ENCODE assay signal across 8 mouse cellular contexts in the genomic region with DNA sequence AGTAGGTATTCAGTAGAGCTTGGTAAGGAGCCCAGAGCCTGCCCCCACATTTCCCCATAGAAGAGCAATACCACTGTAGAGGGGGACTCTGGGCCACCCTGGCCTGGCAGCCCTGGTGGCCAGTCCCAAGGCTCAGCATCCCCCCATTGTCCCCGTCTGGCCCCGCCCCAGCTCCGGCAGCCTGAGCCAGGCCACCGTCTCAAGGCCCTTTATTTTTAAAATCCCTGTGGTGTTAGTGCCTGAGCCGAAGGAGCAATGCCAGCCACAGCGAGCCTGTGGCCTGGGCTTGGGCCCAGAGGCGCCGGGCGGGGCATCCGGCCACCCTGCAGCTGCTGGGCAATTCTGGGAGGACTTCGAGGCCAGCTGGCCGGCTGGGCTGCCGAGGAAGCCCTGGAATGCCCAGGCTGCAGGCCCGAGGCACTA. TPM values are rescaled to one million over a fixed set of nuclear protein-coding genes. Genes with fewer than 3 reads are reported as not detected.
DNase-seq lines count a peak whose midpoint lies in the region; ATAC-seq and TF ChIP-seq lines count a peak whose summit lies in the region.

No protein-coding gene starts in this region.

- TF ChIP-seq EP300 in heart, adult 2 months (IDR thresholded peaks at IDR 0.05; ENCODE audit: insufficient read depth, low read depth, low read length): peak; percentile 76; the same call in 1 of the 2 replicates

- H3K9me3 ChIP-seq in embryonic facial prominence, embryonic 13.5 days: no peaks in the 10 kb centered on the region
- H3K9me3 ChIP-seq in limb, embryonic 10.5 days (replicated peaks): no peaks in the 10 kb centered on the region
- no peaks in the 10 kb centered on the region for H3K9me3 ChIP-seq in midbrain, embryonic 15.5 days

- DNase-seq in brain, adult 2 months (ENCODE audit: low read depth, low spot score): peak; percentile 85
- peak; percentile 88 to 92 for DNase-seq in heart, adult 2 months
- peak; percentile 78 for DNase-seq in kidney, adult 18-20 months
- DNase-seq in limb, embryonic 10.5 days (ENCODE audit: low spot score): peak; percentile 73
- DNase-seq in thymus, postnatal 4 days: no peak

- H3K4me1 ChIP-seq in embryonic facial prominence, embryonic 13.5 days: peaks cover 59% of the 10 kb centered on the region
- peaks cover 35% of the 10 kb centered on the region for H3K4me1 ChIP-seq in heart, adult 2 months (ENCODE audit: control insufficient read depth, insufficient read depth, low read length)
- peaks cover 70% of the 10 kb centered on the region for H3K4me1 ChIP-seq in limb, embryonic 10.5 days
- H3K4me1 ChIP-seq in midbrain, embryonic 15.5 days: peaks cover 26% of the 10 kb centered on the region

- intact Hi-C loops in heart, adult 2 months (cut with DNase I): loop anchor here (1.0 kb wide), 1 partner anchor 11 kb away; no protein-coding TSS in a partner anchor

- 0 out of 2 replicates have a peak, but pooled peaks cover 3% of the 10 kb centered on the region for H3K27me3 ChIP-seq in embryonic facial prominence, embryonic 13.5 days
- no peaks in the 10 kb centered on the region for H3K27me3 ChIP-seq in heart, adult 2 months (ENCODE audit: control insufficient read depth, insufficient read depth, low read length)
- peaks cover 3% of the 10 kb centered on the region for H3K27me3 ChIP-seq in limb, embryonic 10.5 days (ENCODE audit: low read depth, poor library complexity, severe bottlenecking)
- no peaks in the 10 kb centered on the region for H3K27me3 ChIP-seq in midbrain, embryonic 15.5 days (replicated peaks)

- no peak overlapping the region for H3K4me3 ChIP-seq in embryonic facial prominence, embryonic 13.5 days
- H3K4me3 ChIP-seq in heart, adult 2 months: peak overlapping the region; percentile 16; the same call in 1 of the 2 replicates
- peak overlapping the region; percentile 31 for H3K4me3 ChIP-seq in limb, embryonic 10.5 days
- no peak overlapping the region for H3K4me3 ChIP-seq in midbrain, embryonic 15.5 days

- H3K9ac ChIP-seq in embryonic facial prominence, embryonic 13.5 days: peak overlapping the region; percentile 57
- H3K9ac ChIP-seq in heart, adult 2 months (ENCODE audit: low read depth, low read length): peak overlapping the region; percentile 50
- H3K9ac ChIP-seq in midbrain, embryonic 15.5 days: no peak overlapping the region

- H3K4me2 ChIP-seq in embryonic facial prominence, embryonic 13.5 days: peak overlapping the region; percentile 3; the same call in 1 of the 2 replicates
- no peak overlapping the region for H3K4me2 ChIP-seq in midbrain, embryonic 15.5 days

- peak overlapping the region; percentile 80 for H3K27ac ChIP-seq in embryonic facial prominence, embryonic 13.5 days
- peak overlapping the region; percentile 97 for H3K27ac ChIP-seq in heart, adult 2 months
- peak overlapping the region; percentile 90 for H3K27ac ChIP-seq in limb, embryonic 10.5 days
- H3K27ac ChIP-seq in midbrain, embryonic 15.5 days: peak overlapping the region; percentile 69

- ATAC-seq in embryonic facial prominence, embryonic 13.5 days (ENCODE audit: insufficient number of reproducible peaks, insufficient read depth, low FRiP score, low TSS enrichment, low read depth): no peak
- peak; percentile 66 for ATAC-seq in midbrain, embryonic 15.5 days (replicated peaks)
- ATAC-seq in inflammation-experienced regulatory T-cells, adult 6 months: no peak

- TF ChIP-seq CTCF in heart, adult 2 months (IDR thresholded peaks at IDR 0.05): peak; percentile 39

- no peaks in the 10 kb centered on the region for H3K79me2 ChIP-seq in heart, adult 2 months (replicated peaks; ENCODE audit: control insufficient read depth, insufficient read depth, low read length)

- TF ChIP-seq POLR2A in heart, adult 2 months (IDR thresholded peaks at IDR 0.05; ENCODE audit: insufficient read depth, low read depth, low read length): 0 out of 2 replicates have a peak, but pooled peaks have one; percentile 26

- H3K36me3 ChIP-seq in embryonic facial prominence, embryonic 13.5 days: no peaks in the 10 kb centered on the region
- H3K36me3 ChIP-seq in heart, adult 2 months (ENCODE audit: control insufficient read depth, insufficient read depth, low read length): peaks cover 2% of the 10 kb centered on the region; the same call in 1 of the 2 replicates
- H3K36me3 ChIP-seq in limb, embryonic 10.5 days: no peaks in the 10 kb centered on the region
- H3K36me3 ChIP-seq in midbrain, embryonic 15.5 days (replicated peaks): no peaks in the 10 kb centered on the region

- WGBS in embryonic facial prominence, embryonic 13.5 days: 21% methylated on average over 14 of the region's 14 CpGs
- 2% methylated on average over 14 of the region's 14 CpGs for WGBS in heart, adult 2 months
- 13% methylated on average over 14 of the region's 14 CpGs for WGBS in limb, embryonic 10.5 days
- 8% methylated on average over 14 of the region's 14 CpGs for WGBS in midbrain, embryonic 15.5 days

RNA-seq across cellular contexts. Expression of gene Cdc42ep1, which starts 9.7 kb away (rescaled TPM):
- polyA plus RNA-seq in embryonic facial prominence, embryonic 13.5 days (2015; fragmentation: Nextera tagmentation; extraction: Ambion mirVana): 25.2 and 28.6 TPM in 2 replicates
- 10 to 100 TPM; 30.8 to 37.1 TPM for total RNA-seq in heart, adult 2 months (2021)
- polyA plus RNA-seq in heart, adult 2 months (2012; rRNA removed): 62.3 and 71.8 TPM in 2 replicates
- polyA plus RNA-seq in limb, embryonic 10.5 days (2016; fragmentation: Nextera tagmentation; extraction: Ambion mirVana): 18.8 and 22.0 TPM in 2 replicates
- 13.1 and 15.7 TPM in 2 replicates for polyA plus RNA-seq in midbrain, embryonic 15.5 days (2015; fragmentation: Nextera tagmentation; extraction: Ambion mirVana)
- polyA plus RNA-seq in inflammation-experienced regulatory T-cells, adult 6 months (2017; shearing (Covaris generic)): not detected

RNA-seq across cellular contexts. Expression of gene Lgals2, which starts 22.6 kb away (rescaled TPM):
- polyA plus RNA-seq in embryonic facial prominence, embryonic 13.5 days (2015; fragmentation: Nextera tagmentation; extraction: Ambion mirVana): 1.3 TPM in 1 of 2 replicates, not detected in the other
- total RNA-seq in heart, adult 2 months (2021): not detected
- 0.59 and 1.5 TPM in 2 replicates for polyA plus RNA-seq in heart, adult 2 months (2012; rRNA removed)
- polyA plus RNA-seq in limb, embryonic 10.5 days (2016; fragmentation: Nextera tagmentation; extraction: Ambion mirVana): not detected in 2 replicates
- 0.31 TPM in 1 of 2 replicates, not detected in the other for polyA plus RNA-seq in midbrain, embryonic 15.5 days (2015; fragmentation: Nextera tagmentation; extraction: Ambion mirVana)
- polyA plus RNA-seq in inflammation-experienced regulatory T-cells, adult 6 months (2017; shearing (Covaris generic)): not detected

RNA-seq across cellular contexts. Expression of gene Card10, which starts 29.9 kb away (rescaled TPM):
- 3.0 and 3.2 TPM in 2 replicates for polyA plus RNA-seq in embryonic facial prominence, embryonic 13.5 days (2015; fragmentation: Nextera tagmentation; extraction: Ambion mirVana)
- 10 to 100 TPM; 15.0 to 17.0 TPM for total RNA-seq in heart, adult 2 months (2021)
- polyA plus RNA-seq in heart, adult 2 months (2012; rRNA removed): 22.3 and 28.5 TPM in 2 replicates
- 4.7 and 5.3 TPM in 2 replicates for polyA plus RNA-seq in limb, embryonic 10.5 days (2016; fragmentation: Nextera tagmentation; extraction: Ambion mirVana)
- 2.1 and 2.3 TPM in 2 replicates for polyA plus RNA-seq in midbrain, embryonic 15.5 days (2015; fragmentation: Nextera tagmentation; extraction: Ambion mirVana)
- polyA plus RNA-seq in inflammation-experienced regulatory T-cells, adult 6 months (2017; shearing (Covaris generic)): under 1 TPM; 0.15 to 0.26 (median 0.19) TPM

RNA-seq across cellular contexts. Expression of gene Gga1, which starts 44.3 kb away (rescaled TPM):
- 42.5 and 51.8 TPM in 2 replicates for polyA plus RNA-seq in embryonic facial prominence, embryonic 13.5 days (2015; fragmentation: Nextera tagmentation; extraction: Ambion mirVana)
- total RNA-seq in heart, adult 2 months (2021): 10 to 100 TPM; 42.2 to 44.4 TPM
- polyA plus RNA-seq in heart, adult 2 months (2012; rRNA removed): 44.7 and 52.7 TPM in 2 replicates
- 49.9 and 56.5 TPM in 2 replicates for polyA plus RNA-seq in limb, embryonic 10.5 days (2016; fragmentation: Nextera tagmentation; extraction: Ambion mirVana)
- 50.7 and 50.8 TPM in 2 replicates for polyA plus RNA-seq in midbrain, embryonic 15.5 days (2015; fragmentation: Nextera tagmentation; extraction: Ambion mirVana)
- 10 to 100 TPM; 11.9 to 22.5 (median 16.1) TPM for polyA plus RNA-seq in inflammation-experienced regulatory T-cells, adult 6 months (2017; shearing (Covaris generic))

RNA-seq across cellular contexts. Expression of gene Mfng, which starts 59.4 kb away (rescaled TPM):
- polyA plus RNA-seq in embryonic facial prominence, embryonic 13.5 days (2015; fragmentation: Nextera tagmentation; extraction: Ambion mirVana): 16.1 and 18.8 TPM in 2 replicates
- total RNA-seq in heart, adult 2 months (2021): 10 to 100 TPM; 11.1 to 11.6 TPM
- 15.0 and 19.1 TPM in 2 replicates for polyA plus RNA-seq in heart, adult 2 months (2012; rRNA removed)
- 11.1 and 13.1 TPM in 2 replicates for polyA plus RNA-seq in limb, embryonic 10.5 days (2016; fragmentation: Nextera tagmentation; extraction: Ambion mirVana)
- 27.1 and 30.1 TPM in 2 replicates for polyA plus RNA-seq in midbrain, embryonic 15.5 days (2015; fragmentation: Nextera tagmentation; extraction: Ambion mirVana)
- 10 to 100 TPM; 45.8 to 70.7 (median 62.8) TPM for polyA plus RNA-seq in inflammation-experienced regulatory T-cells, adult 6 months (2017; shearing (Covaris generic))

Comparison
In these comparisons a context has a peak if more than half of its experiments do, and no peak if none do; other contexts are left out.
1. H3K4me3 ChIP-seq: peak in heart, adult 2 months (single experiment) and limb, embryonic 10.5 days (single experiment); none in embryonic facial prominence, embryonic 13.5 days (single experiment) and midbrain, embryonic 15.5 days (single experiment).
2. RNA of gene Cdc42ep1, which starts 9.7 kb away (polyA plus RNA-seq): 62.3 to 71.8 TPM in heart, adult 2 months, 25.2 to 28.6 TPM in embryonic facial prominence, embryonic 13.5 days, 18.8 to 22.0 TPM in limb, embryonic 10.5 days and 13.1 to 15.7 TPM in midbrain, embryonic 15.5 days; not detected in inflammation-experienced regulatory T-cells, adult 6 months; every median in the first group is over 10 times any median in the second.
3. Peak in every context shown above with its lines, with median percentiles within 50 percentile points of each other: H3K27ac ChIP-seq.